ENCODE assay signal across 19 mouse cellular contexts in genomic region chr1:86932810-86933209, GRCm38 (mm10).
"Had no signal": no experiment of that assay in that cellular context is flagged by ENCODE, and none has a peak within 500 bp of the region (broad histone marks: within the 10 kb centered on the region; RNA-seq: fewer than 3 reads in every experiment).

No protein-coding gene starts in this region.

- DNase-seq: lung, adult 2 months; lung, postnatal 10 days; midbrain, embryonic 14.5 days; retina, postnatal 1 day; right cerebral cortex, adult 18-20 months; right cerebral cortex, postnatal 25 days; right cerebral cortex, postnatal 4 days; spleen, adult 18-20 months; thymus, adult 18-20 months; thymus, postnatal 14 days; thymus, postnatal 36 days had no signal

- H3K36me3 ChIP-seq: midbrain, embryonic 12.5 days; neural tube, embryonic 15.5 days had no signal

- ATAC-seq: liver, embryonic 12.5 days; midbrain, embryonic 16.5 days had no signal

- H3K27ac ChIP-seq: liver, embryonic 12.5 days; liver, embryonic 14.5 days; midbrain, embryonic 10.5 days; midbrain, embryonic 12.5 days; neural tube, embryonic 13.5 days; neural tube, embryonic 15.5 days had no signal

- H3K4me2 ChIP-seq: liver, embryonic 12.5 days; midbrain, embryonic 12.5 days; neural tube, embryonic 13.5 days; neural tube, embryonic 15.5 days had no signal

- H3K4me1 ChIP-seq: liver, embryonic 12.5 days; midbrain, embryonic 10.5 days; midbrain, embryonic 12.5 days; neural tube, embryonic 13.5 days; neural tube, embryonic 15.5 days had no signal

- H3K4me3 ChIP-seq: liver, embryonic 12.5 days; midbrain, embryonic 10.5 days; midbrain, embryonic 12.5 days; myocyte; neural tube, embryonic 13.5 days; neural tube, embryonic 15.5 days had no signal

- H3K27me3 ChIP-seq: liver, embryonic 12.5 days; midbrain, embryonic 12.5 days; neural tube, embryonic 13.5 days; neural tube, embryonic 15.5 days had no signal

- H3K9me3 ChIP-seq: liver, embryonic 12.5 days; midbrain, embryonic 10.5 days; midbrain, embryonic 12.5 days; neural tube, embryonic 13.5 days; neural tube, embryonic 15.5 days had no signal

- H3K9ac ChIP-seq: liver, embryonic 12.5 days; liver, embryonic 14.5 days; midbrain, embryonic 12.5 days; neural tube, embryonic 13.5 days; neural tube, embryonic 15.5 days had no signal
